Mouse (Mus musculus): ENCODE measurements around the gene Syt16. TPM values are rescaled to one million over a fixed set of nuclear protein-coding genes. Genes with fewer than 3 reads are reported as not detected.

The Syt16 gene
- polyA plus RNA-seq, 1 experiment from 2014 or later = not detected

- H3K9ac ChIP-seq (replicated peaks) = no peak overlapping the region
- ATAC-seq = no peak
- H3K4me1 ChIP-seq (ENCODE audit: insufficient read depth) = no peaks in the 10 kb centered on the region
- no peaks in the 10 kb centered on the region for H3K27me3 ChIP-seq (ENCODE audit: insufficient read depth, low read length)
- H3K36me3 ChIP-seq (replicated peaks; ENCODE audit: insufficient read depth, low read length) = no peaks in the 10 kb centered on the region
- H3K4me2 ChIP-seq (ENCODE audit: low read depth, low read length) = no peak overlapping the region
- whole genome bisulfite sequencing (ENCODE audit: insufficient replicate concordance) = 62% methylated on average over 4 of the region's 4 CpGs
- DNase-seq = no peak
- no peak overlapping the region for H3K27ac ChIP-seq (ENCODE audit: low read depth)
- no peak for TF ChIP-seq CTCF (IDR thresholded peaks at IDR 0.05; ENCODE audit: low read depth)
- no peak for TF ChIP-seq EP300 (IDR thresholded peaks at IDR 0.05; ENCODE audit: low read depth)
- H3K4me3 ChIP-seq (ENCODE audit: low read depth, low read length) = no peak overlapping the region
- no peaks in the 10 kb centered on the region for H3K9me3 ChIP-seq (ENCODE audit: low read length)
Observed at GRCm38 (mm10) chr12:74108663-74109081, 111.2 kb downstream of the Syt16 start.

GRCm38 (mm10) chr12:74109462-74110068 is 112.1 kb downstream of the Syt16 start:
- Histone ChIP-seq H3K4me3 (ENCODE audit: low read depth, low read length) (no peak overlapping the region), H3K36me3 (replicated peaks; ENCODE audit: insufficient read depth, low read length) (no peaks in the 10 kb centered on the region), H3K27ac (ENCODE audit: low read depth) (no peak overlapping the region), H3K27me3 (ENCODE audit: insufficient read depth, low read length) (no peaks in the 10 kb centered on the region), H3K9ac (replicated peaks) (no peak overlapping the region), H3K9me3 (ENCODE audit: low read length) (no peaks in the 10 kb centered on the region), H3K4me1 (ENCODE audit: insufficient read depth) (no peaks in the 10 kb centered on the region), H3K4me2 (ENCODE audit: low read depth, low read length) (no peak overlapping the region)
- 78% methylated on average over 10 of the region's 10 CpGs for WGBS (ENCODE audit: insufficient replicate concordance)
- DNase-seq = no peak
- ATAC-seq = no peak
- no peak for TF ChIP-seq EP300 (IDR thresholded peaks at IDR 0.05; ENCODE audit: low read depth)
- TF ChIP-seq CTCF (IDR thresholded peaks at IDR 0.05; ENCODE audit: low read depth) = no peak

- H3K4me2 ChIP-seq (ENCODE audit: low read depth, low read length) = no peak overlapping the region
- no peaks in the 10 kb centered on the region for H3K4me1 ChIP-seq (ENCODE audit: insufficient read depth)
- H3K9me3 ChIP-seq (ENCODE audit: low read length) = 0 out of 2 replicates have a peak, but pooled peaks cover 3% of the 10 kb centered on the region
- no peaks in the 10 kb centered on the region for H3K27me3 ChIP-seq (ENCODE audit: insufficient read depth, low read length)
- WGBS (ENCODE audit: insufficient replicate concordance) = 79% methylated on average over 6 of the region's 6 CpGs
- DNase-seq (no peak), ATAC-seq (no peak)
- no peak overlapping the region for H3K27ac ChIP-seq (ENCODE audit: low read depth)
- H3K4me3 ChIP-seq (ENCODE audit: low read depth, low read length) = no peak overlapping the region
- no peaks in the 10 kb centered on the region for H3K36me3 ChIP-seq (replicated peaks; ENCODE audit: insufficient read depth, low read length)
- TF ChIP-seq EP300 (IDR thresholded peaks at IDR 0.05; ENCODE audit: low read depth) (no peak), CTCF (IDR thresholded peaks at IDR 0.05; ENCODE audit: low read depth) (no peak)
- H3K9ac ChIP-seq (replicated peaks) = no peak overlapping the region
Observed at GRCm38 (mm10) chr12:74116825-74117224, 119.4 kb downstream of the Syt16 start.

GRCm38 (mm10) chr12:74125796-74126195 is 128.3 kb downstream of the Syt16 start:
- ATAC-seq = no peak
- Histone ChIP-seq H3K27ac (ENCODE audit: low read depth) (no peak overlapping the region), H3K4me1 (ENCODE audit: insufficient read depth) (no peaks in the 10 kb centered on the region), H3K27me3 (ENCODE audit: insufficient read depth, low read length) (no peaks in the 10 kb centered on the region), H3K9me3 (ENCODE audit: low read length) (0 out of 2 replicates have a peak, but pooled peaks cover 4% of the 10 kb centered on the region), H3K4me2 (ENCODE audit: low read depth, low read length) (no peak overlapping the region), H3K36me3 (replicated peaks; ENCODE audit: insufficient read depth, low read length) (no peaks in the 10 kb centered on the region), H3K4me3 (ENCODE audit: low read depth, low read length) (no peak overlapping the region), H3K9ac (replicated peaks) (no peak overlapping the region)
- no peak for DNase-seq
- TF ChIP-seq CTCF (IDR thresholded peaks at IDR 0.05; ENCODE audit: low read depth) (no peak), EP300 (IDR thresholded peaks at IDR 0.05; ENCODE audit: low read depth) (no peak)
- 82% methylated on average over 12 of the region's 12 CpGs for WGBS (ENCODE audit: insufficient replicate concordance)

- Histone ChIP-seq H3K9ac (replicated peaks) (no peak overlapping the region), H3K4me1 (ENCODE audit: insufficient read depth) (no peaks in the 10 kb centered on the region), H3K4me3 (ENCODE audit: low read depth, low read length) (no peak overlapping the region), H3K27me3 (ENCODE audit: insufficient read depth, low read length) (no peaks in the 10 kb centered on the region), H3K9me3 (ENCODE audit: low read length) (0 out of 2 replicates have a peak, but pooled peaks cover 4% of the 10 kb centered on the region), H3K36me3 (replicated peaks; ENCODE audit: insufficient read depth, low read length) (no peaks in the 10 kb centered on the region), H3K4me2 (ENCODE audit: low read depth, low read length) (no peak overlapping the region), H3K27ac (ENCODE audit: low read depth) (no peak overlapping the region)
- no peak for TF ChIP-seq EP300 (IDR thresholded peaks at IDR 0.05; ENCODE audit: low read depth)
- no peak for TF ChIP-seq CTCF (IDR thresholded peaks at IDR 0.05; ENCODE audit: low read depth)
- no peak for ATAC-seq
- no peak for DNase-seq
- WGBS (ENCODE audit: insufficient replicate concordance) = 56% methylated on average over 1 of the region's 1 CpGs
Observed at GRCm38 (mm10) chr12:74128229-74128628, 130.8 kb downstream of the Syt16 start.

GRCm38 (mm10) chr12:74131790-74132189 is 134.3 kb downstream of the Syt16 start:
- WGBS (ENCODE audit: insufficient replicate concordance) = 55% methylated on average over 2 of the region's 2 CpGs
- no peak for ATAC-seq
- H3K4me1 ChIP-seq (ENCODE audit: insufficient read depth) = no peaks in the 10 kb centered on the region
- H3K27ac ChIP-seq (ENCODE audit: low read depth) = no peak overlapping the region
- H3K4me3 ChIP-seq (ENCODE audit: low read depth, low read length) = no peak overlapping the region
- TF ChIP-seq CTCF (IDR thresholded peaks at IDR 0.05; ENCODE audit: low read depth) (no peak), EP300 (IDR thresholded peaks at IDR 0.05; ENCODE audit: low read depth) (no peak)
- no peaks in the 10 kb centered on the region for H3K36me3 ChIP-seq (replicated peaks; ENCODE audit: insufficient read depth, low read length)
- H3K9me3 ChIP-seq (ENCODE audit: low read length) = no peaks in the 10 kb centered on the region
- no peak overlapping the region for H3K9ac ChIP-seq (replicated peaks)
- no peaks in the 10 kb centered on the region for H3K27me3 ChIP-seq (ENCODE audit: insufficient read depth, low read length)
- DNase-seq = no peak
- no peak overlapping the region for H3K4me2 ChIP-seq (ENCODE audit: low read depth, low read length)

All from liver, postnatal 0 days (tissue).